Mouse (Mus musculus): ENCODE results near the gene Amdhd1. TPM values are rescaled to one million over a fixed set of nuclear protein-coding genes. Genes with fewer than 3 reads are reported as not detected.
"Not testable (repeated sequence)": the region's sequence is repeated elsewhere in the genome, so short reads cannot be mapped to it uniquely, and the experiment has no call there.

Amdhd1 gene
- polyA plus RNA-seq, 1 experiment from 2014 or later, result 1.8 TPM

- H3K4me3 ChIP-seq (ENCODE audit: low read depth, low read length), result no peak overlapping the region
- H3K4me1 ChIP-seq (replicated peaks; ENCODE audit: control insufficient read depth, insufficient read depth, low read length), result no peaks in the 10 kb centered on the region
- no peak overlapping the region for H3K9ac ChIP-seq (ENCODE audit: low read length)
- H3K27ac ChIP-seq (ENCODE audit: low read depth), result no peak overlapping the region
- no peak overlapping the region for H3K4me2 ChIP-seq (ENCODE audit: low read length)
- DNase-seq (ENCODE audit: low spot score) (no peak), ATAC-seq (replicated peaks; ENCODE audit: low FRiP score, low TSS enrichment, low read depth) (no peak)
- H3K36me3 ChIP-seq (ENCODE audit: control insufficient read depth, insufficient read depth, low read length), result no peaks in the 10 kb centered on the region
- no peaks in the 10 kb centered on the region for H3K9me3 ChIP-seq (ENCODE audit: control insufficient read depth, low read length)
- 85% methylated on average over 11 of the region's 11 CpGs for WGBS
- H3K27me3 ChIP-seq (replicated peaks; ENCODE audit: control insufficient read depth, insufficient read depth, low read length), result no peaks in the 10 kb centered on the region
These were observed 28.2 kb upstream of the Amdhd1 start for GRCm38 (mm10) chr10:93567841-93568566.

- WGBS, result 85% methylated on average over 10 of the region's 10 CpGs
- H3K4me1 ChIP-seq (replicated peaks; ENCODE audit: control insufficient read depth, insufficient read depth, low read length), result no peaks in the 10 kb centered on the region
- H3K4me3 ChIP-seq (ENCODE audit: low read depth, low read length), result no peak overlapping the region
- H3K27me3 ChIP-seq (replicated peaks; ENCODE audit: control insufficient read depth, insufficient read depth, low read length), result no peaks in the 10 kb centered on the region
- H3K27ac ChIP-seq (ENCODE audit: low read depth), result no peak overlapping the region
- no peak overlapping the region for H3K9ac ChIP-seq (ENCODE audit: low read length)
- DNase-seq (ENCODE audit: low spot score) (no peak), ATAC-seq (replicated peaks; ENCODE audit: low FRiP score, low TSS enrichment, low read depth) (no peak)
- no peak overlapping the region for H3K4me2 ChIP-seq (ENCODE audit: low read length)
- no peaks in the 10 kb centered on the region for H3K9me3 ChIP-seq (ENCODE audit: control insufficient read depth, low read length)
- H3K36me3 ChIP-seq (ENCODE audit: control insufficient read depth, insufficient read depth, low read length), result no peaks in the 10 kb centered on the region
These were observed 27.2 kb upstream of the Amdhd1 start for GRCm38 (mm10) chr10:93567066-93567465.

GRCm38 (mm10) chr10:93564518-93565090 is 24.8 kb upstream of the Amdhd1 start:
- H3K9me3 ChIP-seq (ENCODE audit: control insufficient read depth, low read length), result no peaks in the 10 kb centered on the region
- 85% methylated on average over 14 of the region's 14 CpGs for WGBS
- H3K27ac ChIP-seq (ENCODE audit: low read depth), result no peak overlapping the region
- no peaks in the 10 kb centered on the region for H3K4me1 ChIP-seq (replicated peaks; ENCODE audit: control insufficient read depth, insufficient read depth, low read length)
- no peak overlapping the region for H3K9ac ChIP-seq (ENCODE audit: low read length)
- H3K4me3 ChIP-seq (ENCODE audit: low read depth, low read length), result no peak overlapping the region
- H3K36me3 ChIP-seq (ENCODE audit: control insufficient read depth, insufficient read depth, low read length), result no peaks in the 10 kb centered on the region
- no peaks in the 10 kb centered on the region for H3K27me3 ChIP-seq (replicated peaks; ENCODE audit: control insufficient read depth, insufficient read depth, low read length)
- H3K4me2 ChIP-seq (ENCODE audit: low read length), result no peak overlapping the region
- DNase-seq (ENCODE audit: low spot score) (no peak), ATAC-seq (replicated peaks; ENCODE audit: low FRiP score, low TSS enrichment, low read depth) (no peak)

GRCm38 (mm10) chr10:93559786-93560185 is 20.0 kb upstream of the Amdhd1 start:
- ATAC-seq (replicated peaks; ENCODE audit: low FRiP score, low TSS enrichment, low read depth) (peak; percentile 43; the same call in 1 of the 2 replicates), DNase-seq (ENCODE audit: low spot score) (no peak)
- H3K27me3 ChIP-seq (replicated peaks; ENCODE audit: control insufficient read depth, insufficient read depth, low read length), result no peaks in the 10 kb centered on the region
- H3K9me3 ChIP-seq (ENCODE audit: control insufficient read depth, low read length), result no peaks in the 10 kb centered on the region
- H3K4me1 ChIP-seq (replicated peaks; ENCODE audit: control insufficient read depth, insufficient read depth, low read length), result no peaks in the 10 kb centered on the region
- WGBS, result 48% methylated on average over 9 of the region's 9 CpGs
- no peak overlapping the region for H3K4me3 ChIP-seq (ENCODE audit: low read depth, low read length)
- H3K9ac ChIP-seq (ENCODE audit: low read length), result no peak overlapping the region
- H3K4me2 ChIP-seq (ENCODE audit: low read length), result no peak overlapping the region
- no peaks in the 10 kb centered on the region for H3K36me3 ChIP-seq (ENCODE audit: control insufficient read depth, insufficient read depth, low read length)
- no peak overlapping the region for H3K27ac ChIP-seq (ENCODE audit: low read depth)

- 85% methylated on average over 2 of the region's 2 CpGs for WGBS
- H3K4me2 ChIP-seq (ENCODE audit: low read length); ATAC-seq (replicated peaks; ENCODE audit: low FRiP score, low TSS enrichment, low read depth); H3K4me1 ChIP-seq (replicated peaks; ENCODE audit: control insufficient read depth, insufficient read depth, low read length); DNase-seq (ENCODE audit: low spot score); H3K4me3 ChIP-seq (ENCODE audit: low read depth, low read length); H3K9me3 ChIP-seq (ENCODE audit: control insufficient read depth, low read length); H3K36me3 ChIP-seq (ENCODE audit: control insufficient read depth, insufficient read depth, low read length); H3K9ac ChIP-seq (ENCODE audit: low read length); H3K27me3 ChIP-seq (replicated peaks; ENCODE audit: control insufficient read depth, insufficient read depth, low read length); H3K27ac ChIP-seq (ENCODE audit: low read depth): not testable (repeated sequence)
These were observed 18.1 kb upstream of the Amdhd1 start for GRCm38 (mm10) chr10:93557971-93558370.

GRCm38 (mm10) chr10:93552596-93552995 is 12.8 kb upstream of the Amdhd1 start:
- no peaks in the 10 kb centered on the region for H3K4me1 ChIP-seq (replicated peaks; ENCODE audit: control insufficient read depth, insufficient read depth, low read length)
- H3K27me3 ChIP-seq (replicated peaks; ENCODE audit: control insufficient read depth, insufficient read depth, low read length), result no peaks in the 10 kb centered on the region
- no peaks in the 10 kb centered on the region for H3K36me3 ChIP-seq (ENCODE audit: control insufficient read depth, insufficient read depth, low read length)
- H3K9ac ChIP-seq (ENCODE audit: low read length), result no peak overlapping the region
- WGBS, result 79% methylated on average over 8 of the region's 8 CpGs
- H3K4me2 ChIP-seq (ENCODE audit: low read length), result no peak overlapping the region
- H3K27ac ChIP-seq (ENCODE audit: low read depth), result no peak overlapping the region
- DNase-seq (ENCODE audit: low spot score), result no peak
- ATAC-seq (replicated peaks; ENCODE audit: low FRiP score, low TSS enrichment, low read depth), result no peak
- H3K9me3 ChIP-seq (ENCODE audit: control insufficient read depth, low read length), result no peaks in the 10 kb centered on the region
- no peak overlapping the region for H3K4me3 ChIP-seq (ENCODE audit: low read depth, low read length)

- no peak for DNase-seq (ENCODE audit: low spot score)
- Histone ChIP-seq H3K4me3 (ENCODE audit: low read depth, low read length) (no peak overlapping the region), H3K27me3 (replicated peaks; ENCODE audit: control insufficient read depth, insufficient read depth, low read length) (no peaks in the 10 kb centered on the region), H3K27ac (ENCODE audit: low read depth) (no peak overlapping the region), H3K4me1 (replicated peaks; ENCODE audit: control insufficient read depth, insufficient read depth, low read length) (no peaks in the 10 kb centered on the region), H3K4me2 (ENCODE audit: low read length) (no peak overlapping the region), H3K36me3 (ENCODE audit: control insufficient read depth, insufficient read depth, low read length) (no peaks in the 10 kb centered on the region), H3K9me3 (ENCODE audit: control insufficient read depth, low read length) (no peaks in the 10 kb centered on the region), H3K9ac (ENCODE audit: low read length) (no peak overlapping the region)
- ATAC-seq (replicated peaks; ENCODE audit: low FRiP score, low TSS enrichment, low read depth), result no peak
- WGBS, result 46% methylated on average over 10 of the region's 10 CpGs
These were observed 10.0 kb upstream of the Amdhd1 start for GRCm38 (mm10) chr10:93549821-93550220.

GRCm38 (mm10) chr10:93548991-93549390 is 9.2 kb upstream of the Amdhd1 start:
- Histone ChIP-seq H3K9ac (ENCODE audit: low read length) (no peak overlapping the region), H3K4me1 (replicated peaks; ENCODE audit: control insufficient read depth, insufficient read depth, low read length) (no peaks in the 10 kb centered on the region), H3K36me3 (ENCODE audit: control insufficient read depth, insufficient read depth, low read length) (no peaks in the 10 kb centered on the region), H3K4me2 (ENCODE audit: low read length) (no peak overlapping the region), H3K4me3 (ENCODE audit: low read depth, low read length) (no peak overlapping the region), H3K27me3 (replicated peaks; ENCODE audit: control insufficient read depth, insufficient read depth, low read length) (no peaks in the 10 kb centered on the region), H3K27ac (ENCODE audit: low read depth) (no peak overlapping the region), H3K9me3 (ENCODE audit: control insufficient read depth, low read length) (no peaks in the 10 kb centered on the region)
- WGBS, result 17% methylated on average over 7 of the region's 7 CpGs
- ATAC-seq (replicated peaks; ENCODE audit: low FRiP score, low TSS enrichment, low read depth) (0 out of 2 replicates have a peak, but pooled peaks have one; percentile 60), DNase-seq (ENCODE audit: low spot score) (peak; percentile 86)

- ATAC-seq (replicated peaks; ENCODE audit: low FRiP score, low TSS enrichment, low read depth) (no peak), DNase-seq (ENCODE audit: low spot score) (no peak)
- Histone ChIP-seq H3K4me2 (ENCODE audit: low read length) (no peak overlapping the region), H3K9ac (ENCODE audit: low read length) (no peak overlapping the region), H3K4me1 (replicated peaks; ENCODE audit: control insufficient read depth, insufficient read depth, low read length) (no peaks in the 10 kb centered on the region), H3K4me3 (ENCODE audit: low read depth, low read length) (no peak overlapping the region), H3K27me3 (replicated peaks; ENCODE audit: control insufficient read depth, insufficient read depth, low read length) (no peaks in the 10 kb centered on the region), H3K27ac (ENCODE audit: low read depth) (no peak overlapping the region), H3K36me3 (ENCODE audit: control insufficient read depth, insufficient read depth, low read length) (no peaks in the 10 kb centered on the region), H3K9me3 (ENCODE audit: control insufficient read depth, low read length) (no peaks in the 10 kb centered on the region)
- 90% methylated on average over 4 of the region's 4 CpGs for WGBS
These were observed 8.0 kb upstream of the Amdhd1 start for GRCm38 (mm10) chr10:93547741-93548270.

Measured in intestine, embryonic 14.5 days (tissue).